Mouse (Mus musculus): ENCODE measurements around the gene Mcl1. TPM values are rescaled to one million over a fixed set of nuclear protein-coding genes. Genes with fewer than 3 reads are reported as not detected.
A peak's percentile ranks its signal among the peaks of the same experiment; 100 is the strongest.
"Not testable (repeated sequence)": the region's sequence is repeated elsewhere in the genome, so short reads cannot be mapped to it uniquely, and the experiment has no call there.

Mcl1 gene
- polyA plus RNA-seq, 1 experiment from 2014 or later, result 65.8 TPM

DNA sequence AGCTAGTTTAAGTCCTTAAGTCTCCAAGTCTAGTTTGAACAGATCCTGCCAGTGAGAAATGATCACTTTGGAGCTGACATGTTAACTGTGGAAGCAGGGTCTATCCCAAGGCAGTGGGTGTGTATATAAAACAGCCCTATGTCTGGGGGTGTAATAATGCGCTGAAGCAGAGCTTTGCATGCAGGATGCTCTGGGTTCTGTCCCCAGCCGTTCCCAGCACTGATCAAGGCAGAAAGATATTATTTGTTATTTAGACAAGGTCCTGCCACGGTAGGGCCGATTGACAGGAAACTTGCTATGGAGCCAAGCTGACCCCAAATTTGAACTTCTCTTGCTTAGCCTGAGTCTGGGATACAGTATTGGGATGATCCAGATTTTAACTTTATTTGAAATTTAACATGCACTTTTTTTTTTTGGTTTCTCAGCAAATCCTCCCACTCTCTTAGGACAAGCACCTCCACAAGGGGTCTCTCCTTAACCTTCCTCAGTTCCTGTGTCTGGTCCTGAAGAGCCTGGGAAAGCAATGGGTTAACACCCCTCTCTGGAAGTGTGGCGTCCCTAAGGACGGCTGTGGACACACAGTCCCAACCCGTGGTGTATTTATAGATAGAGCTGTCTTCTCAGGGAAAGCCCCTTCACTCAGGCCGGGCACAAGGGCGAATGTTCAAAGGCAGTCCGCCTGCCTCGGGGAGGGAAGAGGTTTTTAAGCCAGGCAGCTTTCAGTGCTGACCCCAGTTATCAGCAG is 30.8 kb downstream of the Mcl1 start:
- H3K4me2 ChIP-seq (ENCODE audit: low read depth, low read length), result no peak overlapping the region
- WGBS, result 22% methylated on average over 11 of the region's 11 CpGs
- H3K4me1 ChIP-seq (ENCODE audit: control insufficient read depth, insufficient read depth, low read length), result peaks cover 25% of the 10 kb centered on the region
- no peaks in the 10 kb centered on the region for H3K36me3 ChIP-seq (ENCODE audit: control insufficient read depth, insufficient read depth, low read length)
- H3K27ac ChIP-seq (replicated peaks; ENCODE audit: low read depth, low read length), result peak overlapping the region; percentile 88; the same call in 1 of the 2 replicates
- ATAC-seq (ENCODE audit: low read depth) (no peak), DNase-seq (ENCODE audit: low spot score) (peak; percentile 60)
- H3K9ac ChIP-seq (ENCODE audit: low read depth, low read length), result no peak overlapping the region
- no peaks in the 10 kb centered on the region for H3K9me3 ChIP-seq (ENCODE audit: control insufficient read depth, low read length)
- no peaks in the 10 kb centered on the region for H3K27me3 ChIP-seq (replicated peaks; ENCODE audit: control insufficient read depth, insufficient read depth, low read length)
- H3K4me3 ChIP-seq (ENCODE audit: low read depth, low read length), result no peak overlapping the region

DNA sequence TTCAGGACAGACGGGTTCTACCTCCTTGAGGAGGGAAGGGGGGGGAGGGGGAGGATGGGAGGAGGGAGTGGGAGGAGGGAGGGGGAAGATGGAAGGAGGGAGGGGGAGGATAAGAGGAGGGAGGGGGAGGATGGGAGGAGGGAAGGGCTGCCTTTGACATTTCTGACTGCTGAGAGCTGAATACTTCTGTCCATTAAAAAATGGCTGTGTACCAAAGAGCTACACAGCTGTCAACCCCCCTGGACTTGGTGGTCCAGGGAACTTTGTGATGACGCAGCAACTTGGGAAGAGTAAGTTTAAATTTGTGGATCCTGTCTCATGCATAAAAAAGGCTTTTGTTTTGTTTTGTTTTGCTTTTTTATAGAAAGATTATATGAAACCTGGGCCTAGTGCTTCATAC is 31.4 kb downstream of the Mcl1 start:
- Histone ChIP-seq H3K4me1 (ENCODE audit: control insufficient read depth, insufficient read depth, low read length) (peaks cover 27% of the 10 kb centered on the region), H3K9ac (ENCODE audit: low read depth, low read length) (no peak overlapping the region), H3K27me3 (replicated peaks; ENCODE audit: control insufficient read depth, insufficient read depth, low read length) (no peaks in the 10 kb centered on the region), H3K4me3 (ENCODE audit: low read depth, low read length) (no peak overlapping the region), H3K4me2 (ENCODE audit: low read depth, low read length) (no peak overlapping the region), H3K9me3 (ENCODE audit: control insufficient read depth, low read length) (no peaks in the 10 kb centered on the region), H3K27ac (replicated peaks; ENCODE audit: low read depth, low read length) (no peak overlapping the region), H3K36me3 (ENCODE audit: control insufficient read depth, insufficient read depth, low read length) (no peaks in the 10 kb centered on the region)
- 38% methylated on average over 2 of the region's 2 CpGs for WGBS
- DNase-seq (ENCODE audit: low spot score) (peak; percentile 46), ATAC-seq (ENCODE audit: low read depth) (no peak)

DNA sequence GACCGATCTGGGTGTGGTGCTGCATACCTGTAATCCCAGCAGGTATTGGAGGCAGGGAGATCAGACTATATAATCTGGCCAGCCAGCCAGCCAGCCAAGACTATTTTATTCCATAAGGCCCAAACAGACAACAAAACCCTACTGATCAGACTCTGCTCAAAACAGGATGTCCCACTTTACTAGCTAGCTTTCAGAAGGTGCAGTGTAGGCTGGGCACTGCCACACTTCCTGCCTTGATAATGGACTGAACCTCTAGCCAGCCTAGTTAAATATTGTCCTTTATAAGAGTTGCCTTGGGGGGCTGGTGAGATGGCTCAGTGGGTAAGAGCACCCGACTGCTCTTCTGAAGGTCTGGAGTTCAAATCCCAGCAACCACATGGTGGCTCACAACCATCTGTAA is 32.0 kb downstream of the Mcl1 start:
- not testable (repeated sequence) for H3K9ac ChIP-seq (ENCODE audit: low read depth, low read length); H3K4me3 ChIP-seq (ENCODE audit: low read depth, low read length); H3K36me3 ChIP-seq (ENCODE audit: control insufficient read depth, insufficient read depth, low read length); DNase-seq (ENCODE audit: low spot score); H3K4me2 ChIP-seq (ENCODE audit: low read depth, low read length); H3K27ac ChIP-seq (replicated peaks; ENCODE audit: low read depth, low read length); H3K9me3 ChIP-seq (ENCODE audit: control insufficient read depth, low read length); ATAC-seq (ENCODE audit: low read depth); H3K27me3 ChIP-seq (replicated peaks; ENCODE audit: control insufficient read depth, insufficient read depth, low read length)
- peaks cover 29% of the 10 kb centered on the region for H3K4me1 ChIP-seq (ENCODE audit: control insufficient read depth, insufficient read depth, low read length)
- 84% methylated on average over 2 of the region's 2 CpGs for WGBS

DNA sequence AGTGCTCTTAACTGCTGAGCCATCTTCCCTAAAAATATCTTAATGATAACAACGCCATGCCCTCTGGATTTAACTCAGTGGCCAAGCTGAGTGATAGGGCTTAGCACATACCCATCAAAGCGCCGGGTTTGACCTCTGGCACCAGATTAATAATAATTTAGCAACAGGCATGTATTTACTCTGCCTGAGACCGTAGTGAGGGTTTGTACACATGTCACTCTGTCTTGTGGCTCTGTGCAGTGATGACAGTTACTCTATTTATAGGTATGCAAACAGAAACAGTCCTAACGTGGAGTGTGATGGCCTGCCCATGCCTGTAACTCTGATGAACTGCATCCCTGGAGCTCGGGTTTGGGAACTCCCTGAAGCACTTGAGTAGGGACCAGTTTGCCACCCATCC is 34.1 kb downstream of the Mcl1 start:
- Histone ChIP-seq H3K4me1 (ENCODE audit: control insufficient read depth, insufficient read depth, low read length) (peaks cover 31% of the 10 kb centered on the region), H3K4me2 (ENCODE audit: low read depth, low read length) (no peak overlapping the region), H3K27me3 (replicated peaks; ENCODE audit: control insufficient read depth, insufficient read depth, low read length) (no peaks in the 10 kb centered on the region), H3K36me3 (ENCODE audit: control insufficient read depth, insufficient read depth, low read length) (no peaks in the 10 kb centered on the region), H3K4me3 (ENCODE audit: low read depth, low read length) (no peak overlapping the region), H3K9me3 (ENCODE audit: control insufficient read depth, low read length) (no peaks in the 10 kb centered on the region), H3K27ac (replicated peaks; ENCODE audit: low read depth, low read length) (no peak overlapping the region), H3K9ac (ENCODE audit: low read depth, low read length) (no peak overlapping the region)
- ATAC-seq (ENCODE audit: low read depth) (no peak), DNase-seq (ENCODE audit: low spot score) (no peak)
- WGBS, result 76% methylated on average over 6 of the region's 6 CpGs

DNA sequence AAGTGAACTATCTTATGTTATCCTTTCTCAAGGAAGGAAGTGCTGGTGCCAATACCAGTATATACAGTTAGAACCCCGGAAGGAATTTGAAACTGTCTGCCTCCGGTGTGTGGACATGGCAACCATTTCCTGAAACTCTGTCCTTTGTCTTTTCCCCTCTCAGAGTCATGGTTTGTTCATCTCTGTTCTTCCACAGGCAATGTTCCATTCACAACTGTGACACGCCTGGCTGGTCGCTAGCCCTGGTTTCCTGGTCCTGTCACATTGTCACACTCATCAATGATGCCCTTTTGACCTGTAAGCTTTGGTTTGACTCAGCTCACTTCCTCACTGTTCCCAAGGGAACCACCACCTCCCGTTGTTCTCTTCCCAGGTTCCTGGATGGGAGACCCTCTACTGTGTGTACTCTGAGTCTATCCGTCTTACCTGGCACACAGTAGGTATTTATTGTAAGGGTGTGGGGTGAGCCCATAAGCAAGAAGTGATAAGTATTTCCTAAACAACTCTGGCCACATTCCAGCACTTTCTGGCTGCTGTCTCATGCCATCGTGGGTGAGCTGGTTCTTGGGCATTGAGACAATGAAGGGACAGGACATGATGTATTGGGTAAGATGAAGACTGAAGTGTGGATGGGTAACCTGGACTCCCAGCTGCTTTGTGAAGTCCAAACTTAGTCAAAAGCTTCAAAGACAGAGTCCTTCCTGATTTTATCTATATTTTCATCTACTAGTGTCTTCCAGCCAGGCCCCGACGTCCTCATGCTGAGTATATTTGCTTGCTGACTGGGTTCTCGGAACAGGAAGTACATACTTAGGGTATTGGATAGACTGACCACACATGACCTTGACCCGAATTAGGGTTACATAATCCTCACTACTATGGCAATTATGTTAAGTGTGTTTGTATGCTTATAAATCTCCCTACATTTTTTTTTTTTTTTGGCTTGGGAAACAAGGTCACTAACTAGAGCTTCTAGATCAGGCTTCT is 35.5 kb downstream of the Mcl1 start:
- H3K27me3 ChIP-seq (replicated peaks; ENCODE audit: control insufficient read depth, insufficient read depth, low read length), result no peaks in the 10 kb centered on the region
- no peak for ATAC-seq (ENCODE audit: low read depth)
- no peak overlapping the region for H3K27ac ChIP-seq (replicated peaks; ENCODE audit: low read depth, low read length)
- DNase-seq (ENCODE audit: low spot score), result no peak
- peaks cover 19% of the 10 kb centered on the region; the same call in 1 of the 2 replicates for H3K4me1 ChIP-seq (ENCODE audit: control insufficient read depth, insufficient read depth, low read length)
- 49% methylated on average over 11 of the region's 11 CpGs for WGBS
- H3K9ac ChIP-seq (ENCODE audit: low read depth, low read length), result no peak overlapping the region
- H3K36me3 ChIP-seq (ENCODE audit: control insufficient read depth, insufficient read depth, low read length), result no peaks in the 10 kb centered on the region
- no peaks in the 10 kb centered on the region for H3K9me3 ChIP-seq (ENCODE audit: control insufficient read depth, low read length)
- H3K4me3 ChIP-seq (ENCODE audit: low read depth, low read length), result no peak overlapping the region
- no peak overlapping the region for H3K4me2 ChIP-seq (ENCODE audit: low read depth, low read length)

DNA sequence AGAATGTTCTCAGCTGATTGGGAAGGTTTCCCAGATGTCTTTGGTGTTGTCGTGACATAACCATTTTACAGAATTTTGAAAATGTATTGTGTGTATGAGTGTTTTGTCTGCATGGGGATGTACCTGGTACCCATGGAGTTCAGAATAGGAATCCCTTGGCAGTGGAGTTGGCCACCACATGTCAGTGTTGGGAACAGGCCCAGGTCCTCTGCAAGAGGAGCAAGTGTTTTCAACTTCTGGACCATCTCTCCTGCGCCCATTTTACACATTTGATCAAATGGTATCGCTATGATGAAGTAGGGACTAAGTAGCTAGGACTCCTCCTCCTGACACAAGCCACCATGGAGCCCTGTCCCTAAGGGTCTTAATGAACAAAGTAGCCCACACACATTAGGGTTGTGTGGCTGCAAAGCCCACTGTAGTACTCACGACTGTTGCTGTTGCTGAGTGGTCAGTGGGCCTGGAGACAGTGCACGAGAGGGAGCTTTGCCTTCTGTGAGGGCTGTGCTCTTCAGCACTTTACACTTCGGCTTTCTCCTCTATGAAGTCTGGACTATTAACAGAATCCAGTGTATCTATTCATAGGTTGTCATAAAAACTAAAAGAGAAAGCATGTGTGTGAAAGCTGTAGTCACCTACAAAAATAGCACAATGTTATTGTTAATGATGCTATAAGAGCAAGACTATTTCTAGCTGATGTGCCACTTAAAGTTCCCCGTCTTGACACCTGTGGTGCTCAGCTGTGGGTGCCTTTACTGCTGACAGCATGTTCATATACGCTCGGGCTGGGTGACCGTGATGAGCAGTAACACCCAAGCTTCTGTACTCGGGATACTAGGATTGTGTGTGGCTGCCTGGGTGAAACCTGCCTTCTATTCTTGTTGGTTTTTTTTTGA is 36.5 kb downstream of the Mcl1 start:
- H3K4me1 ChIP-seq (ENCODE audit: control insufficient read depth, insufficient read depth, low read length), result peaks cover 16% of the 10 kb centered on the region; the same call in 1 of the 2 replicates
- H3K4me2 ChIP-seq (ENCODE audit: low read depth, low read length), result no peak overlapping the region
- H3K27me3 ChIP-seq (replicated peaks; ENCODE audit: control insufficient read depth, insufficient read depth, low read length), result no peaks in the 10 kb centered on the region
- no peak overlapping the region for H3K9ac ChIP-seq (ENCODE audit: low read depth, low read length)
- no peak overlapping the region for H3K4me3 ChIP-seq (ENCODE audit: low read depth, low read length)
- ATAC-seq (ENCODE audit: low read depth) (no peak), DNase-seq (ENCODE audit: low spot score) (no peak)
- 76% methylated on average over 11 of the region's 11 CpGs for WGBS
- no peak overlapping the region; the same call in 1 of the 2 replicates for H3K27ac ChIP-seq (replicated peaks; ENCODE audit: low read depth, low read length)
- H3K9me3 ChIP-seq (ENCODE audit: control insufficient read depth, low read length), result no peaks in the 10 kb centered on the region
- no peaks in the 10 kb centered on the region for H3K36me3 ChIP-seq (ENCODE audit: control insufficient read depth, insufficient read depth, low read length)

DNA sequence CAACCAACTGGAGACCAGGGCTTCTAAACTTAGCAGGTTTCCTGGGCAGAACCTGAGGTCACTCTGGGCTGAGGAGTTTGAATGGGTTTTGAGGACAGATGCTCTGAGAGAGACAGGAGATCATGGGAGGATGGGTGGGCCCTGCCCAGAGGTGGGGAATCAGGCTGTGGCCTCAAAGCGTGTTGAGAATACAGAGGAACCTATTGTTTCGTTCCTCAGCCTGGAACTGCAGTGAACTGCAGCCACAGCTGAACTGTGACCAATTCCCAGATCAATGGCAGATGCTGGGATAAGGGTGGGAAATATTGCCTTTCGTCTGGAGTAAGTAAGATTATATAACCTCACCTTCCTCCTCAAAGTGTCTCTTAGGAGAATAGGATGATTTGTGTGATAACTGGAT is 37.2 kb downstream of the Mcl1 start:
- H3K27ac ChIP-seq (replicated peaks; ENCODE audit: low read depth, low read length), result no peak overlapping the region; the same call in 1 of the 2 replicates
- 22% methylated on average over 3 of the region's 3 CpGs for WGBS

DNA sequence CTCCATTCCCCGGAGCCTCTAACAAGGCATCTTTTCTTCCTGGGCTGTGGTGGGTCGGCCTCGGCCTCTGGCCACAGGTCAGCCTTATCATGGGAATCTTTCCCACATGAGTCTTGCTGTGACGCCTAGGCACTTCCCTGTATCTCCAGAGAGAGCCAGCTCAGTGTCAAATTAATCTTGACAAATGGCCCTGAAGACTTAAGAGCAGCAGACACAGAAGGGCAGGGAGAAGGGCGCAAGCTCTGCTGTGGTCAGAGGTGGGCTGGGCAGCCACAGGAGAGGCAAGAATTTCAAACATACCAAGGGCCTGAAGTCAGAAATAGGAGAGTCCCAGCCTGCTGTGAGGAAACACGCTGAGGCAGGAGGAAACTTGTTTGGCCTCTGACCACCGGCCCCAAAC is 37.8 kb downstream of the Mcl1 start:
- H3K4me2 ChIP-seq (ENCODE audit: low read depth, low read length), result no peak overlapping the region
- no peaks in the 10 kb centered on the region for H3K9me3 ChIP-seq (ENCODE audit: control insufficient read depth, low read length)
- H3K36me3 ChIP-seq (ENCODE audit: control insufficient read depth, insufficient read depth, low read length), result no peaks in the 10 kb centered on the region
- H3K9ac ChIP-seq (ENCODE audit: low read depth, low read length), result no peak overlapping the region
- H3K27ac ChIP-seq (replicated peaks; ENCODE audit: low read depth, low read length), result no peak overlapping the region
- DNase-seq (ENCODE audit: low spot score) (no peak), ATAC-seq (ENCODE audit: low read depth) (no peak)
- no peak overlapping the region for H3K4me3 ChIP-seq (ENCODE audit: low read depth, low read length)
- H3K27me3 ChIP-seq (replicated peaks; ENCODE audit: control insufficient read depth, insufficient read depth, low read length), result no peaks in the 10 kb centered on the region
- WGBS, result 11% methylated on average over 7 of the region's 7 CpGs
- H3K4me1 ChIP-seq (ENCODE audit: control insufficient read depth, insufficient read depth, low read length), result peaks cover 20% of the 10 kb centered on the region; the same call in 1 of the 2 replicates

More for the DNA sequence above, 37.2 kb downstream of the Mcl1 start:
- Histone ChIP-seq H3K4me3 (ENCODE audit: low read depth, low read length) (no peak overlapping the region), H3K9ac (ENCODE audit: low read depth, low read length) (no peak overlapping the region), H3K36me3 (ENCODE audit: control insufficient read depth, insufficient read depth, low read length) (no peaks in the 10 kb centered on the region), H3K27me3 (replicated peaks; ENCODE audit: control insufficient read depth, insufficient read depth, low read length) (no peaks in the 10 kb centered on the region), H3K4me2 (ENCODE audit: low read depth, low read length) (no peak overlapping the region), H3K9me3 (ENCODE audit: control insufficient read depth, low read length) (no peaks in the 10 kb centered on the region), H3K4me1 (ENCODE audit: control insufficient read depth, insufficient read depth, low read length) (peaks cover 16% of the 10 kb centered on the region; the same call in 1 of the 2 replicates)
- no peak for DNase-seq (ENCODE audit: low spot score)
- 0 out of 2 replicates have a peak, but pooled peaks have one; percentile 28 for ATAC-seq (ENCODE audit: low read depth)
